Mouse (Mus musculus) E14TG2a.4 (cell line): ENCODE results near the gene Trim47.

Source experiments
- CTCF ChIP-seq: conservative IDR thresholded peaks from 2 replicates; pipeline ENCODE4 v1.5.1; 2014; ENCODE audit warnings: low read length
- NANOG ChIP-seq: IDR thresholded peaks from 2 replicates; pipeline ENCODE4 v1.6.1; 2014; ENCODE audit warnings: borderline replicate concordance, low read length, mixed read lengths

DNA sequence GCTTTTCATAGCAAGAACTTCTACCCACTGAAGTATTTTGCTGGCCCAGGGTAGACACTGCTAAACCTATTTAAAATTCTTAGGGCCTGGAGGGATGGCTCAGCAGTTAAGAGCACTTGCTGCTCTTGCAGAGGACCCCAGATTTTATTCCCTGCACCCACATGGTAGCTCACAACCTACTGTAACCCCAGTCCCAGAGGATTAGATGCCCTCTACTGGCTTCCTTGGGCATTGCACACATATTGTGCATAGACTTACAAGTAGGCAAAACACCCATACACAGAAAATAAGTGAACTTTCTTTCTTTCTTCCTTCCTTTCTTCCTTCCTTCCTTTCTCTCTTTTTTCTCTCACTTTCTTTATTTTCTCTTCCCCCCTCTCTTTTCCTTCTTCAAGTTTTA lies 9.2 kb downstream of the Trim47 start:
- TF ChIP-seq CTCF = peak; percentile 82
- TF ChIP-seq NANOG = no peak
